Mouse (Mus musculus): Measurements from ENCODE around the gene Naxd.

DNA sequence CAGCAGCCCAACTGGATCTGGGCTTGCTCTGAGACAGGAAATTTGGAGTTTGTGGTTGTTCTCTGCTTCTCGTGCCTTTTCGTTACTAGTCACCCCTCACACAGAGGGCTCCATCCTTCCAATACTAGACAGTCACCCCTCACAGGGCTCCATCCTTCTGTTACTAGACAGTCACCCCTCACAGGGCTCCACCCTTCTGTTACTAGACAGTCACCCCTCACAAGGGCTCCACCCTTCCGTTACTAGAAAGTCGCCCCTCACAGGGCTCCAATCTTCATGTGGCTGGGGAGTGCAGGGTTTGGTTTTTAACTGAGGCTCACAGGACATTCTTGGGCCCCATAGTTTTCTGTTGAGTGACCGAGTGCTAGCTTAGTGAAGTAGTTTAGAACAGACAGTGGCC lies 15.9 kb downstream of the Naxd start:
- TF ChIP-seq CTCF (conservative IDR thresholded peaks at IDR 0.05; ENCODE audit: low read length) (no peak), NANOG (IDR thresholded peaks at IDR 0.05; ENCODE audit: borderline replicate concordance, low read length) (no peak), POU5F1 (IDR thresholded peaks at IDR 0.05; ENCODE audit: borderline replicate concordance, low read length) (no peak)
